Mouse (Mus musculus) CH12.LX (cell line): ENCODE measurements around the gene Usp6nl.

Experiments
- MYC ChIP-seq: IDR thresholded peaks from 2 replicates; pipeline ENCODE4 v1.6.1; 2011; ENCODE audit warnings: low read depth, mild to moderate bottlenecking, improper control_type of control experiment, low read length
- RCOR1 ChIP-seq: conservative IDR thresholded peaks from 2 replicates; pipeline ENCODE4 v1.6.1; 2012; ENCODE audit warnings: low read depth, mild to moderate bottlenecking, inconsistent platforms, low read length, improper control_type of control experiment
- UBTF ChIP-seq: IDR thresholded peaks from 2 replicates; pipeline ENCODE4 v1.6.1; 2012; ENCODE audit warnings: low read depth, mild to moderate bottlenecking, inconsistent platforms, low read length, improper control_type of control experiment, moderate library complexity

DNA sequence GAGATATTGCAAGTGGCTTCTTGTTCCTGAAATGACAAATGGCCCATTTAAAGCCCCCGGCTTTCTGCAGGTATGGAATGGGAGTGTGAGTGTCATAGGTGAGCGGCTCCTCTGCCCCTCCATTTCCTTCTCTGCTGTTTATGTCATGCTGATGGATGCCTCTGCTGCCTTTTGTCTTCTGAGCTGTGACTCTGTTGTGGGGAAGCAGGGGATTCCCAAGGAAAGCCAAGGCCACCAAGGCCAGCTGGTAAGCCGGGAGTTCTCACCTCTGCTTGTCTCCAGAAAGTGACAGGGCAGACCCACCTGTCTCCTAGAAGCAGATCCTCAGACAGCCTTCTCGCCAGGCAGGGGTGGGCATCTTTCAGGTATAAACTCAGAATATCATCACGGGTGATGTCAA lies 157.2 kb downstream of the Usp6nl start:
- TF ChIP-seq RCOR1: no peak
- TF ChIP-seq MYC: no peak
- no peak for TF ChIP-seq UBTF
